Mouse (Mus musculus) adrenal gland, adult 18-20 months (tissue): ENCODE results near the gene Rfc1. TPM values are rescaled to one million over a fixed set of nuclear protein-coding genes. Genes with fewer than 3 reads are reported as not detected.

Experiments used
- DNase-seq, 2 experiments: peaks; one replicate each; pipeline ENCODE4 v3.0.0; 2021 to 2022; ENCODE audit warnings: low spot score in 2 of 2
- total RNA-seq, 2 experiments: library from RNA; stranded (reverse); gene quantifications; 1 replicate in 1 of 2; 2 replicates in 1 of 2; pipeline ENCODE4 v1.2.3; 2021

Gene Rfc1
- total RNA-seq, 2 experiments from 2014 or later = 31.3 to 43.8 TPM

- DNase-seq = no peak
Measured at GRCm38 (mm10) chr5:65217305-65218269, 117.9 kb downstream of the Rfc1 start.

GRCm38 (mm10) chr5:65213321-65213720, 122.1 kb downstream of the Rfc1 start:
- DNase-seq = peak; percentile 25 to 31

Other genes with a start within 250 kb of the Rfc1 start
- under 1 TPM; 0.38 to 0.43 TPM for gene Tmem156, start 243.5 kb downstream of the Rfc1 start, total RNA-seq
- gene Klhl5, start 228.1 kb downstream of the Rfc1 start, total RNA-seq = 10 to 100 TPM; 44.1 to 47.7 TPM
- gene Wdr19, start 136.0 kb downstream of the Rfc1 start, total RNA-seq = 1 to 10 TPM; 5.5 to 7.0 TPM
- 10 to 100 TPM in 1 of 2 experiments, 1 to 10 TPM in 1; 8.6 to 15.3 TPM for gene Klb, start 12.6 kb upstream of the Rfc1 start, total RNA-seq
- 1,000 to 10,000 TPM; 1,034 to 1,559 TPM for gene Rpl9, start 55.8 kb upstream of the Rfc1 start, total RNA-seq
- gene Lias, start 55.8 kb upstream of the Rfc1 start, total RNA-seq = 10 to 100 TPM; 54.5 to 67.6 TPM
- gene Ugdh, start 100.3 kb upstream of the Rfc1 start, total RNA-seq = 100 to 1,000 TPM in 1 of 2 experiments, 10 to 100 TPM in 1; 64.0 to 114 TPM
- gene Gm43552, start 157.2 kb upstream of the Rfc1 start, total RNA-seq = 1 to 10 TPM in 1 of 2 experiments, not detected in 1; 1.2 TPM
- gene Smim14, start 201.5 kb upstream of the Rfc1 start, total RNA-seq = 100 to 1,000 TPM; 166 to 180 TPM
- 100 to 1,000 TPM in 1 of 2 experiments, 10 to 100 TPM in 1; 92.4 to 105 TPM for gene Ube2k, start 201.6 kb upstream of the Rfc1 start, total RNA-seq